10 mouse cellular contexts compared by ENCODE assay signal in the genomic region with DNA sequence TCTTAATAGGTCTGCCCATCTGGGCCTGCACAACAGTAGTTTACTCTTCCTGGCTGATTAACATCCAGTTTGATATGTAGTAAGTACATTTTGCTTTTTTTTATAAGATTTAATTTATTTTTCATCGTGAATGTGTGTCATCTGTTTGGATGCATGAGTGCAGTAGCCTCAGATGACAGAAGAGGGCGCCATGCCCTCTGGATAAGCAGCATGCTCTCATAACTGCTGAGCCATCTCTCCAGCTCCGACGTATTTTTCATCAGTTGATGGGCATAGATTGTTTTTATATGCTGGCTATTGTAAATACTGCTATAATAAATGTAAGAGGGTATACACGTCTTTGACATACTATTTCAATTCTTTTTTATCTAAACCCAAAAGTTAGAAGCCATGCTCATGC. TPM values are rescaled to one million over a fixed set of nuclear protein-coding genes. Genes with fewer than 3 reads are reported as not detected.
DNase-seq lines count a peak whose midpoint lies in the region; ATAC-seq lines count a peak whose summit lies in the region.
"Had no signal": no experiment of that assay in that cellular context is flagged by ENCODE, and none has a peak within 500 bp of the region (broad histone marks: within the 10 kb centered on the region; RNA-seq: fewer than 3 reads in every experiment).

No protein-coding gene starts in this region.

- no peak for ATAC-seq in hindbrain, embryonic 11.5 days (ENCODE audit: low FRiP score)
- ATAC-seq in hindbrain, embryonic 16.5 days: no peak

- WGBS in hindbrain, embryonic 11.5 days: 41% methylated on average over 5 of the region's 5 CpGs
- 30% methylated on average over 5 of the region's 5 CpGs for WGBS in hindbrain, embryonic 16.5 days

- no peaks in the 10 kb centered on the region for H3K27me3 ChIP-seq in hindbrain, embryonic 11.5 days (ENCODE audit: control insufficient read depth, insufficient read depth, low read length)
- H3K27me3 ChIP-seq in hindbrain, embryonic 16.5 days (replicated peaks; ENCODE audit: control insufficient read depth, insufficient read depth, low read length): no peaks in the 10 kb centered on the region

- H3K9me3 ChIP-seq in hindbrain, embryonic 11.5 days (ENCODE audit: control insufficient read depth, low read length): no peaks in the 10 kb centered on the region
- H3K9me3 ChIP-seq in hindbrain, embryonic 16.5 days (ENCODE audit: control insufficient read depth, low read length): no peaks in the 10 kb centered on the region

- H3K4me2 ChIP-seq in hindbrain, embryonic 11.5 days (replicated peaks; ENCODE audit: low read depth, low read length): no peak overlapping the region
- no peak overlapping the region for H3K4me2 ChIP-seq in hindbrain, embryonic 16.5 days (ENCODE audit: low read length)

- DNase-seq in hindbrain, embryonic 11.5 days (ENCODE audit: low spot score): peak; percentile 63
- DNase-seq in urinary bladder, postnatal 25 days (ENCODE audit: low spot score): peak; percentile 10
- DNase-seq in urinary bladder, postnatal 4 days (ENCODE audit: low spot score in 2 of 2): no peak
- DNase-seq in cerebellum, postnatal 14 days: peak; percentile 48 to 63
- peak; percentile 30 to 52 for DNase-seq in layer of hippocampus, postnatal 10 days (ENCODE audit: low spot score in 2 of 2)
- DNase-seq in right cerebral cortex, postnatal 14 days: peak; percentile 47
- DNase-seq in gastrocnemius, postnatal 25 days: no peak

- H3K4me1 ChIP-seq in hindbrain, embryonic 11.5 days (replicated peaks; ENCODE audit: control insufficient read depth, insufficient read depth, low read length): no peaks in the 10 kb centered on the region
- H3K4me1 ChIP-seq in hindbrain, embryonic 16.5 days (ENCODE audit: control insufficient read depth, insufficient read depth, low read depth, low read length): no peaks in the 10 kb centered on the region

- no peaks in the 10 kb centered on the region for H3K36me3 ChIP-seq in hindbrain, embryonic 11.5 days (ENCODE audit: control insufficient read depth, insufficient read depth, low read length)
- H3K36me3 ChIP-seq in hindbrain, embryonic 16.5 days (ENCODE audit: control insufficient read depth, insufficient read depth, low read length): no peaks in the 10 kb centered on the region

- H3K9ac ChIP-seq in hindbrain, embryonic 11.5 days (ENCODE audit: low read depth, low read length): no peak overlapping the region
- H3K9ac ChIP-seq in hindbrain, embryonic 16.5 days (ENCODE audit: low read depth, low read length): no peak overlapping the region

- H3K27ac ChIP-seq in hindbrain, embryonic 11.5 days (ENCODE audit: low read depth, low read length): no peak overlapping the region
- no peak overlapping the region for H3K27ac ChIP-seq in hindbrain, embryonic 16.5 days (ENCODE audit: low read depth, low read length)

- no peak overlapping the region for H3K4me3 ChIP-seq in hindbrain, embryonic 11.5 days (ENCODE audit: low read depth, low read length)
- no peak overlapping the region for H3K4me3 ChIP-seq in hindbrain, embryonic 16.5 days (ENCODE audit: low read length)
- H3K4me3 ChIP-seq: erythroblast, embryonic 14.5 days had no signal

RNA-seq across cellular contexts. Expression of a gene that starts 29.3 kb away (rescaled TPM):
- 13.3 and 15.9 TPM in 2 replicates for polyA plus RNA-seq in hindbrain, embryonic 11.5 days (2014; fragmentation: Nextera tagmentation; extraction: Ambion mirVana)
- 13.0 and 14.6 TPM in 2 replicates for polyA plus RNA-seq in hindbrain, embryonic 16.5 days (2015; fragmentation: Nextera tagmentation; extraction: Ambion mirVana)
- 100 to 1,000 TPM in 1 of 2 experiments, 10 to 100 TPM in 1; 90.5 to 105 TPM for total RNA-seq in layer of hippocampus, postnatal 10 days (2021)
- 10 to 100 TPM in 1 of 2 experiments, 1 to 10 TPM in 1; 7.6 to 11.4 TPM for total RNA-seq in gastrocnemius, postnatal 25 days (2021)

RNA-seq across cellular contexts. Expression of a gene that starts 35.0 kb away (rescaled TPM):
- not detected in 2 replicates for polyA plus RNA-seq in hindbrain, embryonic 11.5 days (2014; fragmentation: Nextera tagmentation; extraction: Ambion mirVana)
- polyA plus RNA-seq in hindbrain, embryonic 16.5 days (2015; fragmentation: Nextera tagmentation; extraction: Ambion mirVana): not detected in 2 replicates
- total RNA-seq in layer of hippocampus, postnatal 10 days (2021): not detected
- not detected for total RNA-seq in gastrocnemius, postnatal 25 days (2021)
- polyA plus RNA-seq: erythroblast, embryonic 14.5 days; liver, embryonic 16.5 days had no signal

RNA-seq across cellular contexts. Expression of a gene that starts 58.2 kb away (rescaled TPM):
- 29.3 and 32.2 TPM in 2 replicates for polyA plus RNA-seq in hindbrain, embryonic 11.5 days (2014; fragmentation: Nextera tagmentation; extraction: Ambion mirVana)
- 12.1 and 13.8 TPM in 2 replicates for polyA plus RNA-seq in hindbrain, embryonic 16.5 days (2015; fragmentation: Nextera tagmentation; extraction: Ambion mirVana)
- total RNA-seq in layer of hippocampus, postnatal 10 days (2021): 1 to 10 TPM; 6.5 to 6.9 TPM
- total RNA-seq in gastrocnemius, postnatal 25 days (2021): 10 to 100 TPM in 1 of 2 experiments, 1 to 10 TPM in 1; 8.7 to 10.6 TPM

Comparison
In these comparisons a context has a peak if more than half of its experiments do, and no peak if none do; other contexts are left out.
1. DNase-seq: peak in hindbrain, embryonic 11.5 days (single experiment), urinary bladder, postnatal 25 days (single experiment), cerebellum, postnatal 14 days (2 of 2), layer of hippocampus, postnatal 10 days (2 of 2) and right cerebral cortex, postnatal 14 days (single experiment); none in urinary bladder, postnatal 4 days (0 of 2) and gastrocnemius, postnatal 25 days (single experiment).
2. RNA of a gene that starts 29.3 kb away (total RNA-seq): 90.5 to 105 TPM in layer of hippocampus, postnatal 10 days; 7.6 to 11.4 TPM in gastrocnemius, postnatal 25 days; every median in the first group is over 4 times any median in the second.